Mouse (Mus musculus): Measurements from ENCODE around the gene Asb17.
"Not testable (repeated sequence)": the region's sequence is repeated elsewhere in the genome, so short reads cannot be mapped to it uniquely, and the experiment has no call there.

Gene Asb17

DNA sequence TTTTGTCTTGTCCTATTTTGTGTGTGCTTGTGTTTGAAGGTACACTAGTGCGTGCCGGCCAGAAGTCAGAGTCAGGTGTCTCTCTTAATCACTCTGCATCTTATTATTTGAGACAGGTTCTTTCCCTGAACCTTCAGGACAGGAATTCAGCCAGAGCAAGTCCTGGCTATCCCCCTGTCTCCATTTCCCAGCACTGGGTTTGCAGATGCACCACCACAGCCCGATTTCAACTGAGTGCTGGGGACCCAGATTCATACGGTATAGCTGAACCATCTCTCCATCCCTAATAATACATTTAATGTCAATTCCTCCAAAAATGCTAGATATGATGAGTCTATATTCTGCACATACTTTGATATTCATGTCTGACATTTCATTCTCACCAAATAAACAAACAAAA is 9.9 kb upstream of the Asb17 start:
- no peak for DNase-seq

DNA sequence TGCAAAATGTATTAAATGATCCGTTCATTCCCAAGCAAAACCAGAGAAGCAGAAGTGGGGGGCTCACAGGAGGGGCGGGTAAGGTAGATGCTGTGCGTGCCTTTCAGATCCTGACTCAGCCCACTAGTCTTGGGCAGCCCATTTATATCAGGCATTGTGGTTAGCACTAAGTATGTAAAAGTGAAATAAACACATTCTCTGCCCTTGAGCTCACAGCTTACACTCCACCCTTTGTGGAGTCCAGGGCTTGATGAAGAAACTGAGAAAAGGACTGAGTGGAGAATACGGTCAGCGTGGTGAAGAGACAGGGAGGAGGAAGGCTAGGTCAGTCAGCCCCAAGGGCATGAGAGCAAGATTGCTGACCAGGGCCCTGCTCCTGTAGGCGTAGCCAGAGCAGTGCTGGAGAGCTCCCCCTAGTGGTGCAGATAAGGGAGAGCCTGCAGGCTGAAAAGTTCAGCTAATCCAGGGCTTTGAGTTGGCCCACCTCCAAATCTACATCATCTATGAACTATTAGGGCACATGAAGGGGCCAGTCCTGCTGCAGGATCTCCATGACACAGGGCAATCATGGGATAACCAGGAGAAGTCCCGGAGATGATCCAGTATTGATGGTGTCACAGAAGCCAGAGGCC is 8.4 kb upstream of the Asb17 start:
- peak; percentile 83 for DNase-seq

- no peak for DNase-seq
These were observed 7.7 kb upstream of the Asb17 start for GRCm38 (mm10) chr3:153836316-153836715.

DNA sequence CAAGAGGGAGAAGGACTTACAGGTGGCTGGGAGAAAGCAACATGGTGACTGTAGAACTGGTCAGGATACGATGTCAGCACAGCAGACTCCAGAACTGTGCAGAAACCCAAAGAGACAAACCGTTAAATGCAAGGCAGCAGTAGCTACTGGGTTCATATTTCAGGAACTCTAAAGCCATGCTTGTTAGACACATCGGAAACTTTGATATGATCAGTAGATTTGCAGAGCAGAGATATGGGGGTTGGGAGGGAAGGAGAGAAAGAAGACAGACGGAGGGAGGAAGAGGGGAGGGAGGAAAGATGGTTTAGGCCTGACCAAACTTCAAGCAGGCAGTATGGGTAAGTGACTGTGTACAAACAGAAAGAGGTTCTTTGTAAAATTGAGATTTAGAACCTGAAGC is 6.4 kb upstream of the Asb17 start:
- no peak for DNase-seq

- no peak for DNase-seq
These were observed 748 bp downstream of the Asb17 start for GRCm38 (mm10) chr3:153844757-153845156.

DNA sequence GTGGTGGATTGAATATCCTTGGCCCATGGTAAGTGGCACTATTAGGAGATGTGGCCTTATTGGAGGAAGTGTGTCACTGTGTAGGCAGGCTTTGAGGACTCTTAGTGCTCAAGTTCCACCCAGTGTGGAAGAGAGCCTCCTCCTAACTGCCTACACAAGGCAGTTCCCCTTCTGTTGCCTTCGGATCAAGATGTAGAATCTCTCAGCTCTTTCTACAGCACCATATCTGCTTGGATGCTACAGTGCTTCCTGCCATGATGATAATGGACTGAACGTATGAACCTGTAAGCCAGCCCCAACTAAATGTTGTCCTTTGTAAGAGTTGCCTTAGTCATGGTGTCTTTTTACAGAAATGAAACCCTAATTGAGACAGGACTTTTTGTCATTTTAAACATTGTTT is 1.5 kb downstream of the Asb17 start:
- no peak for DNase-seq

GRCm38 (mm10) chr3:153846109-153846508 is 2.1 kb downstream of the Asb17 start:
- no peak for DNase-seq

- no peak for DNase-seq
These were observed 3.3 kb downstream of the Asb17 start for GRCm38 (mm10) chr3:153847207-153847733.

DNA sequence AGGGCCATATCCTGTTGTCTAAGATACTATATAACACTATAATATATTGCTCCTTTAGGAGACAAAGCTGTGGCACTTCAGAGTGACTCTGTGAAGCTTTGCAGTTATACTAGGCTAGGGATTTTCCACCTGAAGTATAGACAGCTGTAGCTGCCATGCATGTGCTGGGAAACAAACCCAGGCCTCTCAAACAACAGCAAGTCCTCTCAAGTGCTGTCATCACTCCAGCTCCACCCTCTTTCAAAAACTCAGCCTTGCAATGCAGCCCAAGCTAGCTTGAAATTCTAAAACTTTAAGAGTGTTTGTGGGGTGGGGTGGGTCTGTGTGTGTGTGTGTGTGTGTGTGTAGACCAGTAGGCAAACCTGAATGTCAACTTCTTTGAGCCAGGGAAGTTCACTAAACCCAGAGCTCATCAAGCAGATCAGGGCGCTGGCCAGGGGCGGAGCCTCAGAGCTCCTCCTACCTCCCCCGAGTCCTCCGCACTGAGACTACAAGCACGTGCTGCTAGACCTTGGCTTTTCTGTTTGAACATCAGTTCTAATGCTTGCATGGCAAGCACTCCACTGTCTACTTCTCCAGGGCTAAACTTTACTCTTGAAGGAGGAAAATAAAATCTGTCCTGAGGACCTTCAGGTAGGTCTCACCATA is 5.5 kb downstream of the Asb17 start:
- peak; percentile 53 for DNase-seq

- DNase-seq = no peak
These were observed 6.8 kb downstream of the Asb17 start for GRCm38 (mm10) chr3:153850759-153851158.

- no peak for DNase-seq
These were observed 8.3 kb downstream of the Asb17 start for GRCm38 (mm10) chr3:153852266-153852665.

DNA sequence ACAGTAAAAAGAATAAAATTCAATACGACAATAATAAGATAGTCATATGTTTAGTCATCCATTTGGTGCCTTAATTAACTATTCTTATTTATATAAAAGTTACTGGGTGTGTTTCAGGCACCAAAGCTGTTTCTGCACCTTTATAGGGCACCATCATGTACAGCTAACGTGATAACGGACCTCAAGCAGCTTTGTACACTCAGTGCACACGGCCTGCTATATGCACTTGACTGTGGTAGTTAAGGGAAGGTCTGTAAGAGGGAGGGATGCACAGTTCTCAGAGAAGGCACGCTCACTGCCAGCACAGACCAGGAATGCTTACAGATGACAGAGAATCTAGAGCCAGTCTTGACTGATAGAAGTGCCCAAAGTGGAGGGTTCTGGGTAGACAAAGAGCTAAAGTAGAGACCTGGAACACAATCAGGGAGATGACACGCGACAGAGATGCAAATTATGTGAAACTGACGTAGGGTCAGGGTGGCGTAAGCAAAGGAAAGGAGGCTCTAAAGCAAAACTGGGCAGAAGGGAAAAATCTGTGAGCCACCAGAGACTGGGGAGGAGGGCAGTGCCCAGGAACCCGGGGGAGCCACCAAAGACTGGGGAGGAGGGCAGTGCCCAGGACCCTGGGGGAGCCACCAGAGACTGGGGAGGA is 14.5 kb downstream of the Asb17 start:
- DNase-seq = no peak

GRCm38 (mm10) chr3:153860392-153860791 is 16.4 kb downstream of the Asb17 start:
- not testable (repeated sequence) for DNase-seq

DNA sequence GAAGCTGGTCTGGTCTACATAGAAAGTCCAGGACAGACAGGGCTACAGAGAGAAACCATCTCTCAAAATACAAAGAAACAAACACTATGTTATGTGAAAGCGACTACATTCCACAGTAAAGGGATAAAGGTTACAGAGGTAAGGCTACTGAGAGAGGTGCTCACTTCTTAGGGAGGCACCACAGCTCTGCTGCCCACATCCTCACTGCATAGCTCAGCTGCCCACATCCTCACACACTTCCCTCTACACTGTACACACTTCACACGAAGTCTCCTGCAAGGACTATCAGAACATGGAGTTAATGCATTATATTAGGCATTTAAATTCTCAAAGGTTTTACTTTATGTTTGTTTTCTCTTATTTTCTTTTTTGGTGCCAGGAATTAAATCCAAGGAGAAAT is 19.8 kb downstream of the Asb17 start:
- DNase-seq = no peak

GRCm38 (mm10) chr3:153864636-153865429 is 20.8 kb downstream of the Asb17 start:
- DNase-seq = no peak

DNA sequence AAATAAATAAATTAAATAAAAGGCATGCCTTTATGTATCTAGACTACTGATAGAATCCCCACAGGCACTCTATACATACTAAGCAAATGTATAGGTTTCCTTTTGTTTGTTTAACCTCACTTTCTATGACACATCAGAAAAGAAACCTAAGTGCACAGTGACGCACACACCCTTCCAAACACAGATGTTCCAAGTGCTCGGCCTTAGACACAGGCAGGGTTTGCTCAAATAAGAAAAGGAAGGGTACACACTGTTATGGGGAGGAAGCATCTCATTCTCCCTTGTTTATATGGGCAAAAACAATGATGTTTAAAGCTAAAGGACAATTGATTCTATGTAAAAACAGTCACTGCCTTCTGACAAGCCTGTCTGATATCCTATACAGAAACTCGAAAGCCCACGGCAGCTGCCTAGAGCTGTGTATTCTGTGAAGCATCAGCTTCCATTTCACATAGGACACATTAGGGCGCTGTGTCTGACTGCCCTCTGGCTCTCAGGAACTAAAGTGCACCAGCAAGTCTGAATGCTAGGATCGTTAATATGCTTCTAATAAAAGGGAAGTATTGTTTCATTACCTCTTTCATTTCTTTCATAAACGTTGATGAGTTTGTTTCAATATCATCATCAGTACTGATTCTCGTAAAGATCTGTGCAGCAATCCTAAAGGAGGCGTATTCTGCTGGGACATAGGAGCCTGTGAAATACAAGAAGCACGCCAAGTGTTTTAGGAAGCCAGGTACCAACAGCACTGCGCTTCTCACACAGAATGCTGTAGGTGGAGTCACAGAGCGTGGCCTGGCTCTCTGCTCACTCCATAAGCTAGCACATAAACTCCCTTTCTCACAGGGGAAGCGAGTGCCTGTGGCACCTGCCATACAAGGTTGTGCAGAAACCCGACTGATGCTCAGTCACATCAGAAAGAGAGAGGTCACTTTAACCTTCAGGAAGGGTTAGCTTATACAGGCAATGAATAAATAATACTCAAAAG is 23.4 kb downstream of the Asb17 start:
- DNase-seq = peak; percentile 35

DNA sequence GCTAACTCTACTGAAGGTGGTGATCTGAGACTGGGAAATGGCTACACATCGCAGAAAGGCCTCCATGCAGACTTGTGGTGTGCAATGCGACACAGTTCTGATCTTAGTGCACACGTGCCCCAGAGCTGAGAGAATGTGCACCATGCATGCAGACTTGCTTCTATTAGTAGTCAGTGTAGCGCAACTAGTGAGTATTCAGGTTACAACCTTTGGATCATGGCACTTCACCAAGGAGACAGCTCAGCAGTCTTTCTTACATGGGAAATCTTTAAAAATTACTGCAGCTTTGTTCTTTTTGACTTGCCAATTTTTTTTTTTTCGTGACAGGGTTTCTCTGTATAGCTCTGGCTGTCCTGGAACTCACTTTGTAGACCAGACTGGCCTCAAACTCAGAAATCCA is 27.4 kb downstream of the Asb17 start:
- DNase-seq = no peak

DNA sequence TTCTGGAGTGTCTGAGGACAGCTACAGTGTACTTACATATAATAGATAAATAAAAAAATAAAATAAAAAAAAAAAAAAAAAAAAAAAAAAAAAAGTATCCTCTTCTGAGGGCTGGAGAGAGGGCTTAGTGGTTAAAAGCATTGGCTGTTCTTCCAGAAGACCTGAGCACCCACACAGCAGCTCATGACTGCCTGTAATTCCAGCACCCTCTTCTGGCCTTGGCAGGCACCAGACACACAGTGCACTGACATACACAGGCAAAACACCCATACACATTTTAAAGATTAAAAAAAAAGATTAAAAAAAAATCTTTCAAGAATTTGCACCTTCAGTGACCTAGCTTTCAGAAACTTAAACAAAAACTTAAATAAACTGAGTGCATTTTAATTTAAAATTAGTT is 42.3 kb downstream of the Asb17 start:
- DNase-seq = no peak

- DNase-seq = no peak
These were observed 44.1 kb downstream of the Asb17 start for GRCm38 (mm10) chr3:153888141-153888540.

GRCm38 (mm10) chr3:153889188-153889781 is 45.3 kb downstream of the Asb17 start:
- no peak for DNase-seq

GRCm38 (mm10) chr3:153895454-153895853 is 51.4 kb downstream of the Asb17 start:
- no peak for DNase-seq

DNA sequence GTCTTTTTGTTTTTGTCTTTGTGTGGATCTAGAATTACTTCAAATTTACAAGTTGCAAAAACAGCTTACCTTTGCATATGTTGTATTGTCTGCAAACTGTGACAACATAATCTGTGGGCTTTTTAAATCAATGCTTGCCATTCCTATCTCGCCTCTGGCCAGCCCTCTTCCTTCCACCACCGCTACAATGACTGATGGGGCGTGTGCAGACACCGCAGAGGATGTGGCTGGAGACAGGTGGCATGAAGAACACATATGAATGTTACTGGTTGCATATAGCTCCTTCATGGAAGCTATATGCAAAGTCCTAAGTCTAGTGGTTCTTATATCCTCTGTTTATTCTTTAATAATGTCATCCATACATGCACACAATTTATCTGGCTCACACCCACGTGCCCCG is 53.2 kb downstream of the Asb17 start:
- no peak for DNase-seq

Data from embryo, embryonic 11 days (tissue).